Mouse (Mus musculus): ENCODE data around the gene Ccr9. TPM values are rescaled to one million over a fixed set of nuclear protein-coding genes. Genes with fewer than 3 reads are reported as not detected.
"Not testable (repeated sequence)": the region's sequence is repeated elsewhere in the genome, so short reads cannot be mapped to it uniquely, and the experiment has no call there.

Gene Ccr9
- polyA plus RNA-seq, 1 experiment from 2014 or later: 0.41 TPM

GRCm38 (mm10) chr9:123659986-123660676, 18.1 kb upstream of the Ccr9 start:
- WGBS: 81% methylated on average over 18 of the region's 18 CpGs
- not testable (repeated sequence) for H3K27ac ChIP-seq; H3K4me3 ChIP-seq (replicated peaks); H3K9ac ChIP-seq; H3K9me3 ChIP-seq; H3K4me1 ChIP-seq; H3K36me3 ChIP-seq; H3K4me2 ChIP-seq; ATAC-seq (ENCODE audit: insufficient read depth, low FRiP score, low read depth); H3K27me3 ChIP-seq (replicated peaks)

GRCm38 (mm10) chr9:123665645-123666044, 12.6 kb upstream of the Ccr9 start:
- Histone ChIP-seq H3K9me3 (no peaks in the 10 kb centered on the region), H3K27me3 (replicated peaks) (no peaks in the 10 kb centered on the region), H3K4me3 (replicated peaks) (no peak overlapping the region), H3K36me3 (no peaks in the 10 kb centered on the region), H3K27ac (no peak overlapping the region), H3K9ac (no peak overlapping the region), H3K4me2 (no peak overlapping the region), H3K4me1 (no peaks in the 10 kb centered on the region)
- no peak for ATAC-seq (ENCODE audit: insufficient read depth, low FRiP score, low read depth)
- WGBS: 50% methylated on average over 5 of the region's 5 CpGs

GRCm38 (mm10) chr9:123679198-123679597, 959 bp downstream of the Ccr9 start:
- H3K9ac ChIP-seq: no peak overlapping the region
- no peaks in the 10 kb centered on the region for H3K9me3 ChIP-seq
- H3K36me3 ChIP-seq: no peaks in the 10 kb centered on the region
- H3K27ac ChIP-seq: no peak overlapping the region
- peaks cover 8% of the 10 kb centered on the region for H3K4me1 ChIP-seq
- H3K4me3 ChIP-seq (replicated peaks): peak overlapping the region; percentile 45; the same call in 1 of the 2 replicates
- H3K4me2 ChIP-seq: peak overlapping the region; percentile 76
- peaks cover 28% of the 10 kb centered on the region for H3K27me3 ChIP-seq (replicated peaks)
- WGBS: 23% methylated on average over 2 of the region's 2 CpGs
- ATAC-seq (ENCODE audit: insufficient read depth, low FRiP score, low read depth): no peak

GRCm38 (mm10) chr9:123683704-123684103, 5.5 kb downstream of the Ccr9 start:
- 50% methylated on average over 3 of the region's 3 CpGs for WGBS
- Histone ChIP-seq H3K9me3 (no peaks in the 10 kb centered on the region), H3K4me3 (replicated peaks) (no peak overlapping the region), H3K27ac (no peak overlapping the region), H3K27me3 (replicated peaks) (peaks cover 6% of the 10 kb centered on the region), H3K9ac (no peak overlapping the region), H3K36me3 (no peaks in the 10 kb centered on the region), H3K4me1 (peaks cover 4% of the 10 kb centered on the region), H3K4me2 (no peak overlapping the region)
- no peak for ATAC-seq (ENCODE audit: insufficient read depth, low FRiP score, low read depth)

GRCm38 (mm10) chr9:123686206-123686605, 8.0 kb downstream of the Ccr9 start:
- Histone ChIP-seq H3K27ac (no peak overlapping the region), H3K4me3 (replicated peaks) (no peak overlapping the region), H3K9me3 (no peaks in the 10 kb centered on the region), H3K36me3 (no peaks in the 10 kb centered on the region), H3K4me1 (no peaks in the 10 kb centered on the region), H3K4me2 (no peak overlapping the region), H3K9ac (no peak overlapping the region), H3K27me3 (replicated peaks) (no peaks in the 10 kb centered on the region)
- 77% methylated on average over 5 of the region's 5 CpGs for WGBS
- ATAC-seq (ENCODE audit: insufficient read depth, low FRiP score, low read depth): no peak

- no peak overlapping the region for H3K4me2 ChIP-seq
- ATAC-seq (ENCODE audit: insufficient read depth, low FRiP score, low read depth): no peak
- no peak overlapping the region for H3K9ac ChIP-seq
- no peak overlapping the region for H3K4me3 ChIP-seq (replicated peaks)
- WGBS: 83% methylated on average over 1 of the region's 1 CpGs
- no peaks in the 10 kb centered on the region for H3K9me3 ChIP-seq
- no peaks in the 10 kb centered on the region for H3K4me1 ChIP-seq
- no peak overlapping the region for H3K27ac ChIP-seq
- H3K36me3 ChIP-seq: peaks cover 2% of the 10 kb centered on the region; the same call in 1 of the 2 replicates
- no peaks in the 10 kb centered on the region for H3K27me3 ChIP-seq (replicated peaks)
Measured at GRCm38 (mm10) chr9:123688227-123688626, 10.0 kb downstream of the Ccr9 start.

- WGBS: 83% methylated on average over 3 of the region's 3 CpGs
- ATAC-seq (ENCODE audit: insufficient read depth, low FRiP score, low read depth): no peak
- no peak overlapping the region for H3K9ac ChIP-seq
- no peak overlapping the region for H3K27ac ChIP-seq
- H3K4me3 ChIP-seq (replicated peaks): no peak overlapping the region
- peaks cover 5% of the 10 kb centered on the region; the same call in 1 of the 2 replicates for H3K36me3 ChIP-seq
- H3K4me1 ChIP-seq: no peaks in the 10 kb centered on the region
- H3K9me3 ChIP-seq: no peaks in the 10 kb centered on the region
- no peaks in the 10 kb centered on the region for H3K27me3 ChIP-seq (replicated peaks)
- no peak overlapping the region for H3K4me2 ChIP-seq
Measured at GRCm38 (mm10) chr9:123695634-123696302, 17.5 kb downstream of the Ccr9 start.

- peaks cover 15% of the 10 kb centered on the region; the same call in 1 of the 2 replicates for H3K36me3 ChIP-seq
- H3K27me3 ChIP-seq (replicated peaks): no peaks in the 10 kb centered on the region
- no peak overlapping the region for H3K9ac ChIP-seq
- no peak overlapping the region for H3K4me2 ChIP-seq
- 79% methylated on average over 5 of the region's 5 CpGs for WGBS
- H3K4me3 ChIP-seq (replicated peaks): no peak overlapping the region
- no peaks in the 10 kb centered on the region for H3K9me3 ChIP-seq
- no peak overlapping the region for H3K27ac ChIP-seq
- ATAC-seq (ENCODE audit: insufficient read depth, low FRiP score, low read depth): peak; percentile 95
- H3K4me1 ChIP-seq: no peaks in the 10 kb centered on the region
Measured at GRCm38 (mm10) chr9:123701822-123702221, 23.6 kb downstream of the Ccr9 start.

GRCm38 (mm10) chr9:123709226-123709625, 31.0 kb downstream of the Ccr9 start:
- no peaks in the 10 kb centered on the region for H3K27me3 ChIP-seq (replicated peaks)
- ATAC-seq (ENCODE audit: insufficient read depth, low FRiP score, low read depth): no peak
- no peak overlapping the region for H3K27ac ChIP-seq
- no peaks in the 10 kb centered on the region for H3K4me1 ChIP-seq
- H3K9me3 ChIP-seq: no peaks in the 10 kb centered on the region
- WGBS: 48% methylated on average over 2 of the region's 2 CpGs
- H3K36me3 ChIP-seq: peaks cover 20% of the 10 kb centered on the region
- no peak overlapping the region for H3K9ac ChIP-seq
- no peak overlapping the region for H3K4me3 ChIP-seq (replicated peaks)
- no peak overlapping the region for H3K4me2 ChIP-seq

GRCm38 (mm10) chr9:123713111-123713510, 34.9 kb downstream of the Ccr9 start:
- ATAC-seq (ENCODE audit: insufficient read depth, low FRiP score, low read depth): no peak
- no peaks in the 10 kb centered on the region for H3K27me3 ChIP-seq (replicated peaks)
- H3K4me2 ChIP-seq: no peak overlapping the region
- no peak overlapping the region for H3K4me3 ChIP-seq (replicated peaks)
- H3K9ac ChIP-seq: no peak overlapping the region
- no peaks in the 10 kb centered on the region for H3K9me3 ChIP-seq
- peaks cover 7% of the 10 kb centered on the region for H3K36me3 ChIP-seq
- H3K27ac ChIP-seq: no peak overlapping the region
- 82% methylated on average over 2 of the region's 2 CpGs for WGBS
- peaks cover 3% of the 10 kb centered on the region; the same call in 1 of the 2 replicates for H3K4me1 ChIP-seq

- 0 out of 2 replicates have a peak overlapping the region, but pooled peaks have one; percentile 1 for H3K4me3 ChIP-seq (replicated peaks)
- no peaks in the 10 kb centered on the region for H3K9me3 ChIP-seq
- peak overlapping the region; percentile 47 for H3K4me2 ChIP-seq
- H3K9ac ChIP-seq: no peak overlapping the region
- H3K27me3 ChIP-seq (replicated peaks): no peaks in the 10 kb centered on the region
- H3K36me3 ChIP-seq: no peaks in the 10 kb centered on the region; the same call in 1 of the 2 replicates
- WGBS: 33% methylated on average over 3 of the region's 3 CpGs
- no peak overlapping the region for H3K27ac ChIP-seq
- peaks cover 3% of the 10 kb centered on the region; the same call in 1 of the 2 replicates for H3K4me1 ChIP-seq
- ATAC-seq (ENCODE audit: insufficient read depth, low FRiP score, low read depth): no peak
Measured at GRCm38 (mm10) chr9:123716301-123716700, 38.1 kb downstream of the Ccr9 start.
